Mouse (Mus musculus): ENCODE measurements around the gene Card11.

DNA sequence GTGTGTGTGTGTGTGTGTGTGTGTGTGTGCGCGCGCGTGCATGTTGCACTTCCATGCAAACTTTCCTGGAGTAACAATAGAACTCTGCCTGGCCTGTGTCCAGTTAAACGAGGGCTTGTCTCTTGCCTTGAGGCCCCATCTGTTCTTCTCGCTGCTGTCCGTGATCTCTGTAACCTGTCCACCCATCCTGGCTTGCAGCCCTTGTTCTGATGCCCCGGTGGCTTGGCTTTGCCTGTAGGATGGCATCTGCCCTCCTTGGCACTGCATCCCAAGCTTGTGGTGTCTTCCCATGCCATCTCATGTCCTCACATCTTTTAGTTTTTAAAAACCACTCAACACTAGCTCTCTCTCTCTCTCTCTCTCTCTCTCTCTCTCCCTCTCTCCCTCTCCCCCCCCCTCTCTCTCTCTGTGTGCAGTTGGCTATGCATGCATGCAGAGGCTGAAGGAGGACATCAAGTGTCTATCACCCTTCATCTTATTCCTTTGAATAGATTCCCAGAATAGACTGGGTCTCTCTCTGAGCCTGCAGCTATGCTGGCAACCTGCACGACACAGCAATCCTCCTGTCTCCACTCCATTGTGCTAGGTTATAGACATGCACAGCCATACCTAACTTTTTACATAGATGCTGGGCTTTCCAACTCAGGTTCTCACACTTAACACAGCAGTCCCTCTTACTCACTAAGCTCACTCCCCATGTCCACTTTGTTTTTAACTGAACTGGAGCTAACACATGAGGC, 14.9 kb downstream of the Card11 start:
- TF ChIP-seq EP300 (IDR thresholded peaks at IDR 0.05; ENCODE audit: low read depth): no peak
- no peak for TF ChIP-seq CTCF (IDR thresholded peaks at IDR 0.05; ENCODE audit: low read depth)
